Mouse (Mus musculus): ENCODE data around the gene Gnl2. TPM values are rescaled to one million over a fixed set of nuclear protein-coding genes. Genes with fewer than 3 reads are reported as not detected.

Gnl2 gene
- polyA plus RNA-seq (2012; rRNA removed) = 11.7 and 26.7 TPM in 2 replicates
- polyA plus RNA-seq (2014; fragmentation: Nextera tagmentation; extraction: Ambion mirVana) = 35.9 and 39.5 TPM in 2 replicates

- Histone ChIP-seq H3K9ac (replicated peaks) (no peak within 1 kb of the TSS), H3K4me3 (ENCODE audit: insufficient read depth in 1 of 2, low read depth in 2 of 2, low read length in 2 of 2) (no peak within 1 kb of the TSS), H3K36me3 (replicated peaks; ENCODE audit: control insufficient read depth, insufficient read depth, low read depth) (no peaks in the 10 kb centered on the region), H3K4me2 (ENCODE audit: low read depth) (no peak within 1 kb of the TSS), H3K9me3 (ENCODE audit: control insufficient read depth, low read length) (no peaks in the 10 kb centered on the region), H3K4me1 (replicated peaks; ENCODE audit: control insufficient read depth in 2 of 2, insufficient read depth in 2 of 2, low read length in 1 of 2) (no peaks in the 10 kb centered on the region), H3K27ac (no peak within 1 kb of the TSS), H3K27me3 (ENCODE audit: control insufficient read depth, insufficient read depth, low read length) (no peaks in the 10 kb centered on the region)
- TF ChIP-seq EP300 (IDR thresholded peaks at IDR 0.05; ENCODE audit: low read depth) = no peak
- TF ChIP-seq CTCF (IDR thresholded peaks at IDR 0.05; ENCODE audit: low read depth) = no peak
- no peak for ATAC-seq (ENCODE audit: insufficient read depth)
- WGBS (ENCODE audit: insufficient replicate concordance) = 50% methylated on average over 10 of the region's 10 CpGs
- no peak for DNase-seq (ENCODE audit: low read depth in 3 of 3, low spot score in 3 of 3)
Measured at GRCm38 (mm10) chr4:125015806-125016635, at the start of gene Gnl2. TSS of gene Gnl2 (plus strand) at chr4:125016585.

- Histone ChIP-seq H3K27ac (no peak overlapping the region), H3K36me3 (replicated peaks; ENCODE audit: control insufficient read depth, insufficient read depth, low read depth) (no peaks in the 10 kb centered on the region), H3K4me1 (replicated peaks; ENCODE audit: control insufficient read depth in 2 of 2, insufficient read depth in 2 of 2, low read length in 1 of 2) (no peaks in the 10 kb centered on the region), H3K4me2 (ENCODE audit: low read depth) (no peak overlapping the region), H3K9ac (replicated peaks) (no peak overlapping the region), H3K4me3 (ENCODE audit: insufficient read depth in 1 of 2, low read depth in 2 of 2, low read length in 2 of 2) (no peak overlapping the region), H3K27me3 (ENCODE audit: control insufficient read depth, insufficient read depth, low read length) (no peaks in the 10 kb centered on the region; the same call in 1 of the 2 replicates), H3K9me3 (ENCODE audit: control insufficient read depth, low read length) (no peaks in the 10 kb centered on the region)
- WGBS (ENCODE audit: insufficient replicate concordance) = 51% methylated on average over 6 of the region's 6 CpGs
- ATAC-seq (ENCODE audit: insufficient read depth) = no peak
- DNase-seq (ENCODE audit: low read depth in 3 of 3, low spot score in 3 of 3) = no peak
- no peak for TF ChIP-seq CTCF (IDR thresholded peaks at IDR 0.05; ENCODE audit: low read depth)
- TF ChIP-seq EP300 (IDR thresholded peaks at IDR 0.05; ENCODE audit: low read depth) = no peak
Measured at GRCm38 (mm10) chr4:124968711-124969110, 47.7 kb upstream of the Gnl2 start.

DNA sequence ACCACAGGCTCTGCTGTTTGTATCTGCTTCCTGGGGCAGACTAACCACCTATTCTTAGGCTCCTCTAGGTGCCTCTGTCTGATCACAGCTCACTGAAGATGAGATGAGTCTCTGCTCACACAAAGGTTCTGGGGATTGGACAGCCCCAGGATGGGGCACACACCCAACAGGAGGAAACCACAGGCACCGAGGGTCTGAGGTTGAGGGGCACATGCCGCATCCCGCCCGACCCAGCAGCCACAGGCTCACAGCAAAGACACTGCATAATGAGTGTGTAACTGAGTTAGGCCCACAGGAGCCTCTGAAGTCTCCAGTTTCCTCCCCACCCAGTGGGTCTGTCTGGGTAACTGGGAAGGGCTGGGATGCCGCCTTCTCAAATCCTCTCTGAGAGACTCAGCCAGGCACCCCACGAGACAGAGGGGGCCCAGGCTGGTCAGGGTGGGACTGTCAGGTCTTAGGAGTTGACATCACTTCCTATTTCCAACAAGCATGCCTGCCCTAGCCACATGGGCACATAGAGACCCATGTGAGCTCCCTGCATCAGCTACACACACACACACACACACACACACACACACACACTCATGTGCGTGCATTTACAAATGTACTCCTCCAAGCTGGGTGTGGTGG lies 47.1 kb upstream of the Gnl2 start:
- Histone ChIP-seq H3K4me3 (ENCODE audit: insufficient read depth in 1 of 2, low read depth in 2 of 2, low read length in 2 of 2) (no peak overlapping the region), H3K9ac (replicated peaks) (no peak overlapping the region), H3K27ac (no peak overlapping the region), H3K4me1 (replicated peaks; ENCODE audit: control insufficient read depth in 2 of 2, insufficient read depth in 2 of 2, low read length in 1 of 2) (no peaks in the 10 kb centered on the region), H3K27me3 (ENCODE audit: control insufficient read depth, insufficient read depth, low read length) (no peaks in the 10 kb centered on the region; the same call in 1 of the 2 replicates), H3K36me3 (replicated peaks; ENCODE audit: control insufficient read depth, insufficient read depth, low read depth) (no peaks in the 10 kb centered on the region), H3K4me2 (ENCODE audit: low read depth) (no peak overlapping the region), H3K9me3 (ENCODE audit: control insufficient read depth, low read length) (no peaks in the 10 kb centered on the region)
- DNase-seq (ENCODE audit: low read depth in 3 of 3, low spot score in 3 of 3) (no peak), ATAC-seq (ENCODE audit: insufficient read depth) (no peak)
- 50% methylated on average over 7 of the region's 7 CpGs for WGBS (ENCODE audit: insufficient replicate concordance)
- TF ChIP-seq CTCF (IDR thresholded peaks at IDR 0.05; ENCODE audit: low read depth) (no peak), EP300 (IDR thresholded peaks at IDR 0.05; ENCODE audit: low read depth) (no peak)

DNA sequence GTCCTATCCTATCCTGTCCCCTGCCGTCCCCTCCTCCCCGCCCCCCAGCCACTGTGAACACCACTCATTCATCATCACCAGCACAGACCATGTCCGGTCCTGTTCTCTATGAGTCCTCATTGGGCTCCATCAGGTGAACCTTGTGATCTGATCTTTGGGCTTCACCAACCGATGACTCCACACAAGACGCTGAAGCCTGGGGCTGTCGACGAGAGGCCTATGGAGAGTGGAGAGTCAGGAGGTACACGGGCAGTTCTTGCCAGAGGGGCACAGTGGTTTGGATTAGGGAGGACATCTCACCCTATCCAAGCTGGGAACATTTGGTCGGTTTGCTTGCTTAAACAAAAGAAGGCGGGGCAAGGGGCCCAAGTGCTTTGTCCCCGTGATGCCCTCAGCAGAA lies 46.2 kb upstream of the Gnl2 start:
- WGBS (ENCODE audit: insufficient replicate concordance) = 50% methylated on average over 11 of the region's 11 CpGs
- DNase-seq (ENCODE audit: low read depth in 3 of 3, low spot score in 3 of 3) (no peak), ATAC-seq (ENCODE audit: insufficient read depth) (no peak)
- H3K27me3 ChIP-seq (ENCODE audit: control insufficient read depth, insufficient read depth, low read length) = no peaks in the 10 kb centered on the region; the same call in 1 of the 2 replicates
- no peak for TF ChIP-seq EP300 (IDR thresholded peaks at IDR 0.05; ENCODE audit: low read depth)
- TF ChIP-seq CTCF (IDR thresholded peaks at IDR 0.05; ENCODE audit: low read depth) = no peak
- H3K9me3 ChIP-seq (ENCODE audit: control insufficient read depth, low read length) = no peaks in the 10 kb centered on the region
- no peaks in the 10 kb centered on the region for H3K36me3 ChIP-seq (replicated peaks; ENCODE audit: control insufficient read depth, insufficient read depth, low read depth)
- no peak overlapping the region for H3K4me3 ChIP-seq (ENCODE audit: insufficient read depth in 1 of 2, low read depth in 2 of 2, low read length in 2 of 2)
- no peaks in the 10 kb centered on the region for H3K4me1 ChIP-seq (replicated peaks; ENCODE audit: control insufficient read depth in 2 of 2, insufficient read depth in 2 of 2, low read length in 1 of 2)
- no peak overlapping the region for H3K4me2 ChIP-seq (ENCODE audit: low read depth)
- H3K27ac ChIP-seq = no peak overlapping the region
- no peak overlapping the region for H3K9ac ChIP-seq (replicated peaks)

- Histone ChIP-seq H3K4me1 (replicated peaks; ENCODE audit: control insufficient read depth in 2 of 2, insufficient read depth in 2 of 2, low read length in 1 of 2) (no peaks in the 10 kb centered on the region), H3K27ac (no peak overlapping the region), H3K4me3 (ENCODE audit: insufficient read depth in 1 of 2, low read depth in 2 of 2, low read length in 2 of 2) (no peak overlapping the region), H3K27me3 (ENCODE audit: control insufficient read depth, insufficient read depth, low read length) (no peaks in the 10 kb centered on the region; the same call in 1 of the 2 replicates), H3K9me3 (ENCODE audit: control insufficient read depth, low read length) (no peaks in the 10 kb centered on the region), H3K4me2 (ENCODE audit: low read depth) (no peak overlapping the region), H3K9ac (replicated peaks) (no peak overlapping the region), H3K36me3 (replicated peaks; ENCODE audit: control insufficient read depth, insufficient read depth, low read depth) (no peaks in the 10 kb centered on the region)
- no peak for DNase-seq (ENCODE audit: low read depth in 3 of 3, low spot score in 3 of 3)
- WGBS (ENCODE audit: insufficient replicate concordance) = 59% methylated on average over 5 of the region's 5 CpGs
- TF ChIP-seq EP300 (IDR thresholded peaks at IDR 0.05; ENCODE audit: low read depth) (no peak), CTCF (IDR thresholded peaks at IDR 0.05; ENCODE audit: low read depth) (no peak)
- ATAC-seq (ENCODE audit: insufficient read depth) = no peak
Measured at GRCm38 (mm10) chr4:124970677-124971076, 45.7 kb upstream of the Gnl2 start.

Measured in liver, embryonic 14.5 days (tissue).